Mouse (Mus musculus) mesoderm, embryonic 11.5 days (tissue): ENCODE measurements at regions not wholly inside any gene's neighbourhood (a gene's known extent, or its start where the extent isn't known, plus 50 kb on each side); places are given as distances from the start of the nearest gene placed in this dataset.
A peak's percentile ranks its signal among the peaks of the same experiment; 100 is the strongest.

Experiments
- DNase-seq: peaks from one replicate; pipeline ENCODE4 v3.0.0-alpha.2; 2012; ENCODE audit warnings: low read depth, low spot score

- DNase-seq: no peak
Observed at GRCm38 (mm10) chr3:130887540-130888312, 157.5 kb upstream of the Rpl34 start.

- no peak for DNase-seq
Observed at GRCm38 (mm10) chr3:130885974-130886373, 155.8 kb upstream of the Rpl34 start.

- DNase-seq: no peak
Observed at GRCm38 (mm10) chr3:130884393-130884792, 154.2 kb upstream of the Rpl34 start.

GRCm38 (mm10) chr3:130883928-130884327 is 153.7 kb upstream of the Rpl34 start:
- no peak for DNase-seq

GRCm38 (mm10) chr3:130883319-130883718 is 153.1 kb upstream of the Rpl34 start:
- DNase-seq: no peak

- DNase-seq: no peak
Observed at GRCm38 (mm10) chr3:130880482-130880881, 150.3 kb upstream of the Rpl34 start.

- no peak for DNase-seq
Observed at GRCm38 (mm10) chr3:130879463-130879862, 149.3 kb upstream of the Rpl34 start.

- no peak for DNase-seq
Observed at GRCm38 (mm10) chr3:130878834-130879233, 148.6 kb upstream of the Rpl34 start.

- no peak for DNase-seq
Observed at GRCm38 (mm10) chr3:130877981-130878380, 147.8 kb upstream of the Rpl34 start.

GRCm38 (mm10) chr3:130873745-130874144 is 143.5 kb upstream of the Rpl34 start:
- no peak for DNase-seq

- peak; percentile 88 for DNase-seq
Observed at GRCm38 (mm10) chr3:130866952-130867632, 136.9 kb upstream of the Rpl34 start.

- no peak for DNase-seq
Observed at GRCm38 (mm10) chr3:130864783-130865182, 134.6 kb upstream of the Rpl34 start.

GRCm38 (mm10) chr3:130863376-130863775 is 133.2 kb upstream of the Rpl34 start:
- DNase-seq: no peak

GRCm38 (mm10) chr3:130860315-130860714 is 130.1 kb upstream of the Rpl34 start:
- DNase-seq: no peak

- DNase-seq: no peak
Observed at GRCm38 (mm10) chr3:130853866-130854265, 123.7 kb upstream of the Rpl34 start.

GRCm38 (mm10) chr3:130850766-130851308 is 120.6 kb upstream of the Rpl34 start:
- no peak for DNase-seq

- DNase-seq: no peak
Observed at GRCm38 (mm10) chr3:130841755-130842154, 111.6 kb upstream of the Rpl34 start.

GRCm38 (mm10) chr3:130839924-130840440 is 109.8 kb upstream of the Rpl34 start:
- no peak for DNase-seq

- no peak for DNase-seq
Observed at GRCm38 (mm10) chr3:130838626-130839422, 108.6 kb upstream of the Rpl34 start.

GRCm38 (mm10) chr3:130833722-130834121 is 103.5 kb upstream of the Rpl34 start:
- DNase-seq: no peak

GRCm38 (mm10) chr3:130833082-130833481 is 102.9 kb upstream of the Rpl34 start:
- DNase-seq: no peak

GRCm38 (mm10) chr3:130831788-130832187 is 101.6 kb upstream of the Rpl34 start:
- no peak for DNase-seq
